Mouse (Mus musculus): ENCODE measurements around the gene Foxp1. TPM values are rescaled to one million over a fixed set of nuclear protein-coding genes. Genes with fewer than 3 reads are reported as not detected.

Gene Foxp1
- polyA plus RNA-seq, 1 experiment from 2014 or later: 89.2 TPM

GRCm38 (mm10) chr6:98983311-98983838, 539.1 kb downstream of the Foxp1 start:
- Histone ChIP-seq H3K9me3 (ENCODE audit: control insufficient read depth, low read length) (no peaks in the 10 kb centered on the region), H3K27me3 (ENCODE audit: control insufficient read depth, insufficient read depth, low read length) (no peaks in the 10 kb centered on the region), H3K4me2 (ENCODE audit: low read length) (no peak overlapping the region), H3K4me3 (replicated peaks; ENCODE audit: low read depth, low read length) (no peak overlapping the region), H3K36me3 (ENCODE audit: control insufficient read depth, insufficient read depth, low read length) (no peaks in the 10 kb centered on the region), H3K4me1 (ENCODE audit: control insufficient read depth, insufficient read depth, low read length) (no peaks in the 10 kb centered on the region), H3K27ac (replicated peaks; ENCODE audit: low read depth, low read length) (no peak overlapping the region), H3K9ac (replicated peaks; ENCODE audit: low read length) (no peak overlapping the region)
- ATAC-seq (ENCODE audit: low FRiP score, low TSS enrichment) (no peak), DNase-seq (no peak)
- WGBS: 98% methylated on average over 3 of the region's 3 CpGs

GRCm38 (mm10) chr6:98981265-98981664, 541.3 kb downstream of the Foxp1 start:
- WGBS: 60% methylated on average over 6 of the region's 6 CpGs
- no peak overlapping the region for H3K27ac ChIP-seq (replicated peaks; ENCODE audit: low read depth, low read length)
- DNase-seq (no peak), ATAC-seq (ENCODE audit: low FRiP score, low TSS enrichment) (no peak)
- no peak overlapping the region for H3K4me2 ChIP-seq (ENCODE audit: low read length)
- H3K36me3 ChIP-seq (ENCODE audit: control insufficient read depth, insufficient read depth, low read length): peaks cover 11% of the 10 kb centered on the region; the same call in 1 of the 2 replicates
- H3K4me3 ChIP-seq (replicated peaks; ENCODE audit: low read depth, low read length): no peak overlapping the region
- H3K4me1 ChIP-seq (ENCODE audit: control insufficient read depth, insufficient read depth, low read length): no peaks in the 10 kb centered on the region
- H3K27me3 ChIP-seq (ENCODE audit: control insufficient read depth, insufficient read depth, low read length): no peaks in the 10 kb centered on the region
- H3K9me3 ChIP-seq (ENCODE audit: control insufficient read depth, low read length): no peaks in the 10 kb centered on the region
- H3K9ac ChIP-seq (replicated peaks; ENCODE audit: low read length): no peak overlapping the region

- 93% methylated on average over 7 of the region's 7 CpGs for WGBS
- H3K4me1 ChIP-seq (ENCODE audit: control insufficient read depth, insufficient read depth, low read length): no peaks in the 10 kb centered on the region
Measured at GRCm38 (mm10) chr6:98980432-98980831, 542.1 kb downstream of the Foxp1 start.

GRCm38 (mm10) chr6:98980001-98980400, 542.5 kb downstream of the Foxp1 start:
- 96% methylated on average over 7 of the region's 7 CpGs for WGBS
- ATAC-seq (ENCODE audit: low FRiP score, low TSS enrichment): no peak

More at GRCm38 (mm10) chr6:98980432-98980831, 542.1 kb downstream of the Foxp1 start:
- no peaks in the 10 kb centered on the region for H3K9me3 ChIP-seq (ENCODE audit: control insufficient read depth, low read length)
- H3K36me3 ChIP-seq (ENCODE audit: control insufficient read depth, insufficient read depth, low read length): peaks cover 11% of the 10 kb centered on the region; the same call in 1 of the 2 replicates
- ATAC-seq (ENCODE audit: low FRiP score, low TSS enrichment): no peak
- no peak for DNase-seq
- no peak overlapping the region for H3K4me2 ChIP-seq (ENCODE audit: low read length)
- H3K27me3 ChIP-seq (ENCODE audit: control insufficient read depth, insufficient read depth, low read length): no peaks in the 10 kb centered on the region
- no peak overlapping the region for H3K9ac ChIP-seq (replicated peaks; ENCODE audit: low read length)
- H3K27ac ChIP-seq (replicated peaks; ENCODE audit: low read depth, low read length): no peak overlapping the region
- no peak overlapping the region for H3K4me3 ChIP-seq (replicated peaks; ENCODE audit: low read depth, low read length)

GRCm38 (mm10) chr6:98977806-98978205, 544.7 kb downstream of the Foxp1 start:
- H3K4me2 ChIP-seq (ENCODE audit: low read length): no peak overlapping the region
- H3K27ac ChIP-seq (replicated peaks; ENCODE audit: low read depth, low read length): no peak overlapping the region
- H3K9ac ChIP-seq (replicated peaks; ENCODE audit: low read length): no peak overlapping the region
- no peaks in the 10 kb centered on the region for H3K27me3 ChIP-seq (ENCODE audit: control insufficient read depth, insufficient read depth, low read length)
- H3K36me3 ChIP-seq (ENCODE audit: control insufficient read depth, insufficient read depth, low read length): peaks cover 15% of the 10 kb centered on the region; the same call in 1 of the 2 replicates
- no peak for DNase-seq
- no peaks in the 10 kb centered on the region for H3K4me1 ChIP-seq (ENCODE audit: control insufficient read depth, insufficient read depth, low read length)
- WGBS: 87% methylated on average over 4 of the region's 4 CpGs
- H3K4me3 ChIP-seq (replicated peaks; ENCODE audit: low read depth, low read length): no peak overlapping the region
- H3K9me3 ChIP-seq (ENCODE audit: control insufficient read depth, low read length): no peaks in the 10 kb centered on the region
- ATAC-seq (ENCODE audit: low FRiP score, low TSS enrichment): no peak

More at GRCm38 (mm10) chr6:98980001-98980400, 542.5 kb downstream of the Foxp1 start:
- Histone ChIP-seq H3K4me3 (replicated peaks; ENCODE audit: low read depth, low read length) (no peak overlapping the region), H3K4me2 (ENCODE audit: low read length) (no peak overlapping the region), H3K36me3 (ENCODE audit: control insufficient read depth, insufficient read depth, low read length) (peaks cover 15% of the 10 kb centered on the region; the same call in 1 of the 2 replicates), H3K9me3 (ENCODE audit: control insufficient read depth, low read length) (no peaks in the 10 kb centered on the region), H3K27me3 (ENCODE audit: control insufficient read depth, insufficient read depth, low read length) (no peaks in the 10 kb centered on the region), H3K27ac (replicated peaks; ENCODE audit: low read depth, low read length) (no peak overlapping the region), H3K9ac (replicated peaks; ENCODE audit: low read length) (no peak overlapping the region), H3K4me1 (ENCODE audit: control insufficient read depth, insufficient read depth, low read length) (no peaks in the 10 kb centered on the region)
- DNase-seq: no peak

GRCm38 (mm10) chr6:98975918-98976317, 546.6 kb downstream of the Foxp1 start:
- Histone ChIP-seq H3K4me1 (ENCODE audit: control insufficient read depth, insufficient read depth, low read length) (0 out of 2 replicates have a peak, but pooled peaks cover 1% of the 10 kb centered on the region), H3K9me3 (ENCODE audit: control insufficient read depth, low read length) (no peaks in the 10 kb centered on the region), H3K27me3 (ENCODE audit: control insufficient read depth, insufficient read depth, low read length) (no peaks in the 10 kb centered on the region), H3K27ac (replicated peaks; ENCODE audit: low read depth, low read length) (no peak overlapping the region), H3K4me3 (replicated peaks; ENCODE audit: low read depth, low read length) (no peak overlapping the region), H3K9ac (replicated peaks; ENCODE audit: low read length) (no peak overlapping the region), H3K36me3 (ENCODE audit: control insufficient read depth, insufficient read depth, low read length) (peaks cover 15% of the 10 kb centered on the region; the same call in 1 of the 2 replicates), H3K4me2 (ENCODE audit: low read length) (no peak overlapping the region)
- 88% methylated on average over 6 of the region's 6 CpGs for WGBS
- ATAC-seq (ENCODE audit: low FRiP score, low TSS enrichment) (no peak), DNase-seq (no peak)

GRCm38 (mm10) chr6:98973433-98973832, 549.1 kb downstream of the Foxp1 start:
- Histone ChIP-seq H3K4me1 (ENCODE audit: control insufficient read depth, insufficient read depth, low read length) (peaks cover 21% of the 10 kb centered on the region), H3K27ac (replicated peaks; ENCODE audit: low read depth, low read length) (no peak overlapping the region), H3K9me3 (ENCODE audit: control insufficient read depth, low read length) (no peaks in the 10 kb centered on the region), H3K4me3 (replicated peaks; ENCODE audit: low read depth, low read length) (no peak overlapping the region), H3K27me3 (ENCODE audit: control insufficient read depth, insufficient read depth, low read length) (no peaks in the 10 kb centered on the region), H3K9ac (replicated peaks; ENCODE audit: low read length) (no peak overlapping the region), H3K4me2 (ENCODE audit: low read length) (no peak overlapping the region), H3K36me3 (ENCODE audit: control insufficient read depth, insufficient read depth, low read length) (peaks cover 15% of the 10 kb centered on the region; the same call in 1 of the 2 replicates)
- 90% methylated on average over 5 of the region's 5 CpGs for WGBS
- ATAC-seq (ENCODE audit: low FRiP score, low TSS enrichment) (no peak), DNase-seq (no peak)

- Histone ChIP-seq H3K9me3 (ENCODE audit: control insufficient read depth, low read length) (no peaks in the 10 kb centered on the region), H3K4me2 (ENCODE audit: low read length) (no peak overlapping the region), H3K27ac (replicated peaks; ENCODE audit: low read depth, low read length) (no peak overlapping the region), H3K4me3 (replicated peaks; ENCODE audit: low read depth, low read length) (no peak overlapping the region), H3K36me3 (ENCODE audit: control insufficient read depth, insufficient read depth, low read length) (peaks cover 13% of the 10 kb centered on the region; the same call in 1 of the 2 replicates), H3K9ac (replicated peaks; ENCODE audit: low read length) (no peak overlapping the region), H3K27me3 (ENCODE audit: control insufficient read depth, insufficient read depth, low read length) (no peaks in the 10 kb centered on the region), H3K4me1 (ENCODE audit: control insufficient read depth, insufficient read depth, low read length) (peaks cover 21% of the 10 kb centered on the region)
- no peak for DNase-seq
- 79% methylated on average over 7 of the region's 7 CpGs for WGBS
- ATAC-seq (ENCODE audit: low FRiP score, low TSS enrichment): no peak
Measured at GRCm38 (mm10) chr6:98972404-98972803, 550.1 kb downstream of the Foxp1 start.

GRCm38 (mm10) chr6:98959333-98959732, 563.2 kb downstream of the Foxp1 start:
- ATAC-seq (ENCODE audit: low FRiP score, low TSS enrichment): no peak
- Histone ChIP-seq H3K9me3 (ENCODE audit: control insufficient read depth, low read length) (no peaks in the 10 kb centered on the region), H3K9ac (replicated peaks; ENCODE audit: low read length) (no peak overlapping the region), H3K4me3 (replicated peaks; ENCODE audit: low read depth, low read length) (no peak overlapping the region), H3K4me1 (ENCODE audit: control insufficient read depth, insufficient read depth, low read length) (peaks cover 4% of the 10 kb centered on the region), H3K27ac (replicated peaks; ENCODE audit: low read depth, low read length) (no peak overlapping the region), H3K4me2 (ENCODE audit: low read length) (no peak overlapping the region), H3K36me3 (ENCODE audit: control insufficient read depth, insufficient read depth, low read length) (no peaks in the 10 kb centered on the region), H3K27me3 (ENCODE audit: control insufficient read depth, insufficient read depth, low read length) (no peaks in the 10 kb centered on the region)
- DNase-seq: no peak
- WGBS: 90% methylated on average over 6 of the region's 6 CpGs
